Mouse (Mus musculus) neural tube, embryonic 14.5 days (tissue): ENCODE data around the gene Sall2. TPM values are rescaled to one million over a fixed set of nuclear protein-coding genes. Genes with fewer than 3 reads are reported as not detected.
"Not testable (repeated sequence)": the region's sequence is repeated elsewhere in the genome, so short reads cannot be mapped to it uniquely, and the experiment has no call there.

Experiments used
- ATAC-seq: fragments of 200-750 bp; cut with Nextera tagmentation; 2 replicates; pipeline ENCODE4 v1.8.0; 2017; ENCODE audit warnings: low read depth, mild to moderate bottlenecking, moderate TSS enrichment, moderate library complexity
- H3K27ac ChIP-seq: fragments of 300-500 bp; sonication (generic); 2 replicates; pipeline ENCODE4 v1.5.1; 2014; ENCODE audit warnings: low read depth, mild to moderate bottlenecking, control low read depth, low read length, moderate library complexity, mixed read lengths
- H3K27me3 ChIP-seq: fragments of 300-500 bp; sonication (generic); 2 replicates; pipeline ENCODE4 v1.6.1; 2014; ENCODE audit warnings: low read length; ENCODE audit not compliant: control insufficient read depth, insufficient read depth
- H3K36me3 ChIP-seq: fragments of 300-500 bp; sonication (generic); 2 replicates; pipeline ENCODE4 v1.6.1; 2014; ENCODE audit warnings: low read length, mixed read lengths; ENCODE audit not compliant: control insufficient read depth, insufficient read depth
- H3K4me1 ChIP-seq: fragments of 300-500 bp; sonication (generic); 2 replicates; pipeline ENCODE4 v1.6.1; 2014; ENCODE audit warnings: low read length; ENCODE audit not compliant: control insufficient read depth, insufficient read depth
- H3K4me2 ChIP-seq: fragments of 300-500 bp; sonication (generic); 2 replicates; pipeline ENCODE4 v1.6.1; 2014; ENCODE audit warnings: mild to moderate bottlenecking, low read depth, low read length, control low read depth
- H3K4me3 ChIP-seq: fragments of 300-500 bp; sonication (generic); 2 replicates; pipeline ENCODE4 v1.5.1; 2014; ENCODE audit warnings: low read depth, low read length, control low read depth, mixed read lengths
- H3K9ac ChIP-seq: fragments of 300-500 bp; sonication (generic); replicated peaks from 2 replicates; pipeline ENCODE4 v1.6.1; 2014; ENCODE audit warnings: low read depth, mild to moderate bottlenecking, control low read depth, low read length, mixed read lengths
- H3K9me3 ChIP-seq: fragments of 300-500 bp; sonication (generic); 2 replicates; pipeline ENCODE4 v1.6.1; 2016; ENCODE audit warnings: low read length; ENCODE audit not compliant: control insufficient read depth
- WGBS: fragments of 180-500 bp; shearing (Covaris S2); extraction: QIAGEN DNeasy Blood & Tissue Kit; methylation state at CpG from one replicate; pipeline ENCODE4 v1.1.7; 2014; 5-methylcytosine and 5-hydroxymethylcytosine counted together
- polyA plus RNA-seq: library from polyadenylated mRNA; unstranded; fragments of >200 nt; fragmentation: Nextera tagmentation; extraction: Ambion mirVana; gene quantifications from 2 replicates; pipeline ENCODE4 v1.2.1, GENCODE M21; 2014

Sall2 gene
- polyA plus RNA-seq, 1 experiment from 2014 or later = 42.4 TPM

DNA sequence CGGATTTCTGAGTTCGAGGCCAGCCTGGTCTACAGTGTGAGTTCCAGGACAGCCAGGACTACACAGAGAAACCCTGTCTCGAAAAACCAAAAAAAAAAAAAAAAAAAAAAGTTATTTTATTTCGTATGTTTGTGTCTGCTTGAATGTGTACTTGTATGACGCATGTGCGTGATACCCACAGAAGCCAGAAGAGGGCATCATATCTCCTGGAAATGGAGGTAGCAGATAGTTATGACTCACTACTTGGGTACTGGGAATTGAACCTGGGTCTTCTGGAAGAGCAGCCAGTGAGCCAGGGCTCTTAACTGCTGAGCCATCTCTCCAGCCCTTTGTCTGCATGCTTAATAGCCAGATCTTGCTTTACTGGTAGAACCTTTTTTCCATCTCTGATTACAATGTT lies 18.2 kb downstream of the Sall2 start:
- not testable (repeated sequence) for H3K27ac ChIP-seq, H3K27me3 ChIP-seq, H3K9me3 ChIP-seq, H3K9ac ChIP-seq, ATAC-seq, H3K4me3 ChIP-seq
- Histone ChIP-seq H3K4me1 (peaks cover 23% of the 10 kb centered on the region), H3K36me3 (peaks cover 26% of the 10 kb centered on the region), H3K4me2 (peak overlapping the region; percentile 18; the same call in 1 of the 2 replicates)
- 95% methylated on average over 5 of the region's 6 CpGs for WGBS

DNA sequence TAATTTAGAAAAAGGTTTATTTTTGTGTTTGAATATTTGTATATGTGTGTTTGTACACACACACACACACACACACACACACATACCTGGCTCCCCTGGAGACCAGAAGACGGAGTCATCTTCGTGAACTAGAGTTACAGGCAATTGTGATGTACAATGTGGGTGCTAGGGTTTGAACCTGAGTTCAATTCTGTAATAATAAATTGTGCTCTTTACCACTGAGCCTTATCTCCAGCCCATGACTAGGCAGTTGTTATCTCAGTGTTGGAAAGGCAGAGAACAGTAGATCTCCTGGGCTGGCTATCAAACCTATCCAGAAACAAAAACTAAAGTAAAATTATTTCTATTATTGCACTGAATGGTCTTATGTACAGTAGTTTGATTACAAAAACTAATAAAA lies 22.5 kb downstream of the Sall2 start:
- WGBS = 95% methylated on average over 2 of the region's 2 CpGs
- peaks cover 3% of the 10 kb centered on the region; the same call in 1 of the 2 replicates for H3K4me1 ChIP-seq
- H3K36me3 ChIP-seq = peaks cover 6% of the 10 kb centered on the region; the same call in 1 of the 2 replicates
- no peaks in the 10 kb centered on the region for H3K27me3 ChIP-seq
- H3K9me3 ChIP-seq = no peaks in the 10 kb centered on the region
- H3K4me3 ChIP-seq = no peak overlapping the region
- no peak overlapping the region for H3K9ac ChIP-seq
- no peak overlapping the region for H3K4me2 ChIP-seq
- H3K27ac ChIP-seq = no peak overlapping the region
- no peak for ATAC-seq

DNA sequence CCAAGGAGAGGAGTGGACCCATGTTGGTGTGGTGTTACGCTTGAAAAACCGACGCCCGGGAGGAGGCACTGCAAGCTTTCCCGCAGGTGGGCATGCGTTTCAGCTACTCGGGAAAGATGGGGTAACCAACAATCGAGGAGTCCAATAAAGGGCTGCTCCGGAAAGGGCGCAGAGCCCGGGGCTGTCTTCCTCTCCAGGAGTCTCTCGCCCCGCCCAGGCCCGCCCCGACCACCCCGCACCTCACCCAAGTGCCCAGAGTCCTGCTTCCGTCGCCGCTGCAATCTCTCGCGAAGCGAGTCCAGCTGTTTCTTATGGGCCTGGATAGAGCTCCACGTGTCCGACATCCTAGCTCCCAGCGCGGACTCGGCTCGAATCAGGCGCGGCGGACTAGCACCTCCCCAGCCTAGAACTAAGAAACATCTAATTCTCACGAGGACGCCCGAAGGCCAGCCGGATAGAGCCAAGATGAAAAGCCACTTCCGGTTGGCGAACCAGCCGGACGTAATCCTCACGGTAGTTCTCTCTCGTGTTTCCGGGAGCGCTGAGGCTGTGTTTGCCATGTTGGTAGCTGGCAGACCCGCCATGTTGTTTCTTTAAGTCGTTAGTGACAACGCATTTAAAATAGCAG lies 23.8 kb downstream of the Sall2 start, which contains the start of gene Mettl3:
TSS of gene Mettl3 (minus strand) at position 485 of the 628 bp plus-strand sequence.
- WGBS = under 1% methylated on average over 46 of the region's 46 CpGs
- peaks cover 11% of the 10 kb centered on the region; the same call in 1 of the 2 replicates for H3K36me3 ChIP-seq

DNA sequence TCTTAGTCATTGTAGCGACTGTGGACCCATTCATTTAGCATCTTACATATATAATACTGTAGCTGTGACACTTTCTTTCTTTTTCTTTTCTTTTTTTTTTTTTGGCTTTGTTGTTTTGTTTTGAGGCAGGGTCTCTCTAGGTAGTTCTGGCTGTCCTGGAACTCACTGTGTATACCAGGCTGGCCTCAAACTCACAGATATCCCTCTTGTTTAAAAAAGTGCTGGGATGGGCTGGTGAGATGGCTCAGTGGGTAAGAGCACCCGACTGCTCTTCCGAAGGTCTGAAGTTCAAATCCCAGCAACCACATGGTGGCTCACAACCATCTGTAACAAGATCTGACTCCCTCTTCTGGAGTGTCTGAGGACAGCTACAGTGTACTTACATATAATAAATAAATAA lies 25.0 kb downstream of the Sall2 start:
- H3K4me3 ChIP-seq, H3K4me1 ChIP-seq, H3K9ac ChIP-seq, H3K9me3 ChIP-seq, H3K27ac ChIP-seq, H3K27me3 ChIP-seq, ATAC-seq, H3K4me2 ChIP-seq: not testable (repeated sequence)
- peaks cover 16% of the 10 kb centered on the region for H3K36me3 ChIP-seq
- 91% methylated on average over 3 of the region's 3 CpGs for WGBS

More for the DNA sequence above, 23.8 kb downstream of the Sall2 start, which contains the start of gene Mettl3:
- Histone ChIP-seq H3K4me1 (peaks cover 3% of the 10 kb centered on the region; the same call in 1 of the 2 replicates), H3K9ac (peak within 1 kb of the TSS; percentile 64), H3K4me3 (peak within 1 kb of the TSS; percentile 53), H3K27ac (peak within 1 kb of the TSS; percentile 89), H3K27me3 (no peaks in the 10 kb centered on the region), H3K4me2 (peak within 1 kb of the TSS; percentile 68), H3K9me3 (no peaks in the 10 kb centered on the region)
- peak; percentile 96 for ATAC-seq

DNA sequence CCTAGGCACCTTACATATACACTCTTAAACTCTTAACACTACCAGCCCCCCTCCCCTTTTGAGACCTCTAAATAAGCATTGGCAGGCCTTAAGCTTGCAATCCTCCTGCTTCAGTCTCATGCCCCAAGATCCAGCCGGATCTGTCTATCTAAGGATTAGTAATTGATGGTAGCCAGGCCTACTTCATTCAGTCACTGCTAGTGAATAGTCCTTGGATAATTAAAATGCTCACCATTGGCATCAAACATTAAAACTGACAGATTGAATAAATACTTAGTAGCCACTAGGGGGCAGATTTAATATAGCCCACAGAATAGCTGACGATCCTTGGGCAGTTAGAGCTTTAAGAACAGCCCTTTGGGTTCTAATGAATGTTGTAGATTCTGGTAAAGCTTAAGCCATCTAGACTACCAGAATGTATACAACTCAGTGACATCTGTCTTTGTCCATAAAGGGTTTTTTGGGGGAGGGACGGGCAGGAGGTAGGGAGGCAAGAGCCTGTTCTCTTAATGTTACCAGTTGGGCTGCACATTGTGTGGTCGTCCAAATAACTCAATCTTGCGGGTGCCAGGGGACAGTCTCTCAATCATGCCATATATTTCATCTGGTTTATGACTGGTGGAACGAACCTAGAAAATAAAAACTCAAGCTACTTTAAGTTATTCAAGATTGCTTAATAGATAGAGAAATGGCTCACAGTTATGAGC lies 32.9 kb downstream of the Sall2 start:
- Histone ChIP-seq H3K4me2 (no peak overlapping the region), H3K27me3 (no peaks in the 10 kb centered on the region), H3K4me3 (no peak overlapping the region), H3K9ac (no peak overlapping the region), H3K4me1 (no peaks in the 10 kb centered on the region), H3K27ac (no peak overlapping the region), H3K36me3 (peaks cover 70% of the 10 kb centered on the region), H3K9me3 (no peaks in the 10 kb centered on the region)
- peak; percentile 70 for ATAC-seq
- 60% methylated on average over 6 of the region's 6 CpGs for WGBS

DNA sequence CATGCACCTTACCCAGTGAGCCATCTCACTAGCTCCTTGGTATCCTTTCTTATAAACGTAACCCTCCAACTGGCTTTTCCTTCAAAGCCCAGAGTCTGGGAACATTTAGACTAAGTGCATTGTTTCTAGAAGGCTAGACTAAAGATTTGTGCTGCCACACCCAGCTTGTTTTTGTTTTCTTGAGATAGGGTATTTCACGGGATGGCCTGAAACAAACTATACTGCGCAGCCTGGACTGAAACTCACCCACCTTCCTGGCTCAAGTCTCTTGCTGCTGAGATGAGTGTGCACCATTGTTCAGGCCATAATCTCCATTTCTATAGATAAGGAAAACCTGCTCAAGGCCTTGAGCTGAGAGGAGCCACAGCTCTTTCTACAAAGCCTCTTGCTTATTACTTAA lies 44.4 kb downstream of the Sall2 start:
- H3K4me1 ChIP-seq = peaks cover 8% of the 10 kb centered on the region; the same call in 1 of the 2 replicates
- no peak for ATAC-seq
- H3K4me2 ChIP-seq = no peak overlapping the region
- H3K27me3 ChIP-seq = no peaks in the 10 kb centered on the region
- no peaks in the 10 kb centered on the region for H3K9me3 ChIP-seq
- no peak overlapping the region for H3K27ac ChIP-seq
- H3K4me3 ChIP-seq = no peak overlapping the region
- peaks cover 28% of the 10 kb centered on the region for H3K36me3 ChIP-seq
- WGBS = 95% methylated on average over 3 of the region's 3 CpGs
- no peak overlapping the region for H3K9ac ChIP-seq

DNA sequence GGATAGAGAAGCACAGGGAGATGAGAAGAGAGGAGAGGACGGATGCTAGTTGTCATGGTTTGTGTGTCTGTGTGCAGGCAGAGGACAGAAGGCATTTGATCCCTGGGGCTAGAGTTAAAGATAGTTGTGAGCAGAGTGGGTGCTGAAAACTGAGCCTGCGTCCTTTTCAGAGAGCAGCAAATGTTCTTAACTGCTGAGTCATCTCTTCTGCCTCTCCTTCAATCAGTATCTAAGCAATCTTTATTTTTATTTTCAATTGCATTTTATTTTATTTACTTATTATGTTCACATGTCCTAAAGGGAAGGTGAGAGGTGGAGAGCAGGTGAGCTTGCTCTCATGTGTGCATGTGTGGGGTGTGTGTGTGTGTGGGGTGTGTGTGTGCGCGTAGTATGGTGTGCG lies 44.9 kb downstream of the Sall2 start:
- ATAC-seq = no peak
- no peaks in the 10 kb centered on the region for H3K27me3 ChIP-seq
- WGBS = 97% methylated on average over 5 of the region's 5 CpGs
- H3K27ac ChIP-seq = no peak overlapping the region
- peaks cover 24% of the 10 kb centered on the region for H3K36me3 ChIP-seq
- H3K4me3 ChIP-seq = no peak overlapping the region
- no peaks in the 10 kb centered on the region for H3K9me3 ChIP-seq
- no peak overlapping the region for H3K9ac ChIP-seq
- no peak overlapping the region for H3K4me2 ChIP-seq
- peaks cover 8% of the 10 kb centered on the region; the same call in 1 of the 2 replicates for H3K4me1 ChIP-seq

DNA sequence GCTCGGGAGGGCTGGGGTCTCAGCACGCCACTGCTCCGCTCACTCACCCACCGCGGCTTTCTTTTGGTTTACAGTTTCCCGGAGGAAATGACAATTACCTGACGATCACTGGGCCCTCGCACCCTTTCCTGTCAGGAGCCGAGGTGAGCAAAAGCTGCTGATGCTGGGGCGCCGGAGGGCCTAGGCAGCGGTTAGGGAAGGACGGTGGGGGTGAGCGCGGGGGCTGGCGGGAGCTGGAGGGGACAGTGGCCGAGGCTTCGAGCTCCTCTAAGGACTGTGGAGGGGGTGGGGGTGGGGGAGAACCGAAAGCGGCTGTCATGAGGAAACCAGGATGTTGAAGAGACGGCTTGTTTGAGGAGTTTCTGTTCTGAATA lies 48.8 kb downstream of the Sall2 start:
- Histone ChIP-seq H3K4me1 (peaks cover 10% of the 10 kb centered on the region; the same call in 1 of the 2 replicates), H3K9ac (peak overlapping the region; percentile 83), H3K4me3 (peak overlapping the region; percentile 82), H3K36me3 (0 out of 2 replicates have a peak, but pooled peaks cover 6% of the 10 kb centered on the region), H3K4me2 (peak overlapping the region; percentile 63), H3K9me3 (no peaks in the 10 kb centered on the region), H3K27ac (peak overlapping the region; percentile 83), H3K27me3 (no peaks in the 10 kb centered on the region)
- whole genome bisulfite sequencing = 1% methylated on average over 20 of the region's 21 CpGs
- ATAC-seq = no peak; the same call in 1 of the 2 replicates
